Mouse (Mus musculus): ENCODE results near the gene Aig1. TPM values are rescaled to one million over a fixed set of nuclear protein-coding genes. Genes with fewer than 3 reads are reported as not detected.
A peak's percentile ranks its signal among the peaks of the same experiment; 100 is the strongest.
"Not testable (repeated sequence)": the region's sequence is repeated elsewhere in the genome, so short reads cannot be mapped to it uniquely, and the experiment has no call there.

The Aig1 gene
- 10 to 100 TPM; 13.9 to 33.7 (median 25.6) TPM for polyA plus RNA-seq (2017; shearing (Covaris generic))

- ATAC-seq: peak; percentile 80
These were observed at the start of gene Aig1 for GRCm38 (mm10) chr10:13868371-13869321. Aig1 (minus strand) TSS chr10:13868980.

DNA sequence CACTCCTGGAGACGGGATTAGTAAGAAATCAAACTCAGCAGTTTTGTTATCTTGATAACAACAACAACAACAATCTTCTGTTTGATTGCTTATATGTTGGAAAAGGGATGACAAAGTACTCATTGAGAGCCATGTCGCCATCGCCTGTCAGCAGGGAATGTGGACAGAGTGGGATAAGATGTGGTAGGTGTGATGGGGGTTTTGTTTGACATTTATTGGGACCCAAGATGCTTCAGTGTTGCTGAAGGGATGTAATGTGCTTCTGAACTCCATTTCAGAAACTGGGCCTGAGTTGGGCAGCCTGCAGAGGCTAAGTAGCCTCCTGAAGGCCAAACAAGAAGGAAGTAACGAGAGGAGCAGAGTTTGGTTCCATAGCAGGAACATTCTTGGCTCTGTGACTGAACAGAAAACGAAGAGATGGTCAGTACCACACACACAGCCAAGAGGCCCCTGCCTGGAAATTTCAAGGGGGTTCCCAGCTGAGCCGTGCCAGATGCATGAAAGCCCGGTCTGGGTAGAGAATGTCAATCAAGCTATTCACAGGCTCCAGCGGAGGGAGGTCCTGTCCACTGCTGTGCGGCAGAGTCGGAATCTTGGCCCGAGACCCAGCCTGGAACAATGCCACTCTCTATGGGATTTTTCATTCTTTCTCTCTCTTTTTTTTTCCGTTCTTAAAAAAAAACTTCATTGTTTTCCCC lies 48.0 kb upstream of the Aig1 start:
- ATAC-seq: no peak

GRCm38 (mm10) chr10:13915211-13915610 lies 46.4 kb upstream of the Aig1 start:
- no peak for ATAC-seq

- ATAC-seq: no peak
These were observed 44.9 kb upstream of the Aig1 start for GRCm38 (mm10) chr10:13913689-13914088.

GRCm38 (mm10) chr10:13906261-13906741 lies 37.5 kb upstream of the Aig1 start:
- ATAC-seq: no peak

DNA sequence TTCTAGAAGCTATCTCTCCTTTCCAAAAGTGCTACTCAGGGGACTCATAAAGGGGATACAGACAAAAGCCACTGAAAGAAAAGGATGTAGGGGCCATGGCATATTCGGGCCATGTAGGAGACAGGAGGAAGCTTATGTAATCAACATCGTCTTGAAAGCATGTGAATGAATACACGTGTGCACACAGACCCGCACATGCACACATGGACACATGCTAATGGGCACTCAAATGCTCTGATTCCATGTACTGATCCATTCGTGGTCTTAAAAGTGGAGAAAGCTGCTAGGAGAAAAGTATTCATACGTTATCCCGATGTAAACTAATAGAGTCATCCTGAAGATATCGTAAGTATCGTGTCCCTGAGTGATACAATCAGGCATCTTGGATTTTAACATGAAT lies 36.8 kb upstream of the Aig1 start:
- ATAC-seq: no peak

GRCm38 (mm10) chr10:13892762-13893161 lies 24.0 kb upstream of the Aig1 start:
- not testable (repeated sequence) for ATAC-seq

- no peak for ATAC-seq
These were observed 14.4 kb upstream of the Aig1 start for GRCm38 (mm10) chr10:13882975-13883875.

- ATAC-seq: peak; percentile 28
These were observed 13.7 kb upstream of the Aig1 start for GRCm38 (mm10) chr10:13882490-13882889.

DNA sequence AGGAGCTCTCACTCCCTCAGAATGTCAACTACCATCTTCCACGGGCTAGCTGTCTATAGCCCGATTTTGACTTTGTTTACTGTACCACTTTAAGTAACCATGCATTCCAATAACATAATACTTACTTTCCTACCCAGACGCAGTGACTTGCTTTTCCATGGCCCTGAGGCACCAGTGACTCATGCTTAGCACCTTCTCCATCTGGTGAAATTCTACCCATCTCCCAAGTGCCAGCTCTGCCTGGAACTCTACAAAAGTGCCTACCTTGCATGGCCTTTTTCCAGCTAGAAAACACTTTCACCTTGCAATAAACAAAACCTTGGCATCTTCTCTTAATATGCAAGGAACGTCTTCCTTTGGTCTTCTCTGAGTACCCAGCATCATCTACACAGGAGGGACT lies 9.9 kb upstream of the Aig1 start:
- no peak for ATAC-seq

- ATAC-seq: no peak
These were observed 6.2 kb upstream of the Aig1 start for GRCm38 (mm10) chr10:13875038-13875420.

DNA sequence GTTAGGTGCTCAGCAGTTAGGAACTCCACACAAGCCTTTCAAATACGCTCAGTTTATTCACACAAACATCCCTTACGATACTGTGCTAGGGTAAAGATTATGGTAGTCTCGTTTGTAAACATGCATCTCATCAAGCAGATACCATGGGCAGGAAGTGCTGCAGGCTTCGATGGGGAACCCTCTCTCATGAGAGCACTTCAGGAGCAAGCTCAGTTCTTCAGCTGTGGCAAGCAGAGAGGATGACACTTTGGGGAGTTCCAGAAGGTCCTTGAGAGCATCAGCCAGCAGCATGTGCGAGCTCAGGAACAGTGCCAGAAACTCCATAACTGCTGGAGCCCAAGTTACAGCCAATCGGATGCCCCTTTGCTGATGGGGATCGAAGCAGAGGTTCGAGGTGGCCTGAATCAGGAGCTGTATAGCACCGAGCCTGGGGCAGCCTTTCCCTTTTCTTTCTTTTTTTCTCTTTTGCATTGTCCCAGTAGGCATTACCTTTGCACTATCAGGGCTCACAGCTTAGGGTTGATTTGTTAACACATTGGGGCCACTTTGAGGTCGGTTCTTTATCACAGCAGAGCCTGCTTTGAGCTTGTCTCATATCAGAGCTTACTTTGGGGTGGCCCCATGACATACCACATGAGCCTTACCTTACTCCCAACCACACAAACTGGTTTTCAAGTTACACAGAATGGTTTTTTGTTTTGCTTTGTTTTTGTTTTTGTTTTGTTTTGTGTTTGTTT lies 5.7 kb upstream of the Aig1 start:
- peak; percentile 53 for ATAC-seq

- no peak for ATAC-seq
These were observed 1.8 kb upstream of the Aig1 start for GRCm38 (mm10) chr10:13870531-13870930.

DNA sequence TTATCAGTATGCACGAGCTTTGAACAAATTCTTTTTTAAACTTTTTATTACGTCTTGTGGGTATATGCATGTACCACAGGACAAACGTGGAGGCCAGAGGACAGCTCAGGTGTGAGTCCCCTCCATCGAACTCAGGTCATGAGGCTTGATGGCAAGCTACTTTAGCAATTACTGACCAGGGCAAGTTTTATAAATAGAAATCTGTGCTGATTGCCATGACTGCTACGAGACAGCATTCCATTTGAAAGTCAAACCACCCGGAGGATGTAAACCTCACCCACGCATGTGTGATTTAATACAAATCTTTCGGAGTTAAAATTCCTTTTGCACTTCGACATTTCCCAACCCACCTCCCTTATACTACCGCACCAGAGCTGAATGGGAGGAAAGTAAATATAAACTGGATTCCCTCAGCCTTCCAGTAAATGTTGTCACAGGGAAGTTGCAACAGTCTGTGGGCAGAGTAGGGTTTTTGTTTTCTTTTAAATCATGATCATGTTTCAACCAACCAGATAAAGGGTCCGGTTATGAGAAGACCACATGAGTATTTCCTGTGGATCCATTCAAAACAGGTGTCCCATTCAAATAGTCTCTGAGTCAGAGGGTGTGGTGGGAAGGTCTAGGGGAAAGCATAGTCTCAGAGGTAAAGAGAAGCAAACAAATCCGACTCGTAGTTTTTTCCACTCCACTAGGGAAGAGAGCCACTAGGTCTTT lies 699 bp upstream of the Aig1 start:
- ATAC-seq: peak; percentile 25

GRCm38 (mm10) chr10:13866391-13866790 lies 2.4 kb downstream of the Aig1 start:
- ATAC-seq: no peak

- peak; percentile 41 for ATAC-seq
These were observed 7.5 kb downstream of the Aig1 start for GRCm38 (mm10) chr10:13861115-13861909.

- no peak for ATAC-seq
These were observed 12.3 kb downstream of the Aig1 start for GRCm38 (mm10) chr10:13856438-13856837.

- no peak for ATAC-seq
These were observed 12.8 kb downstream of the Aig1 start for GRCm38 (mm10) chr10:13855969-13856368.

DNA sequence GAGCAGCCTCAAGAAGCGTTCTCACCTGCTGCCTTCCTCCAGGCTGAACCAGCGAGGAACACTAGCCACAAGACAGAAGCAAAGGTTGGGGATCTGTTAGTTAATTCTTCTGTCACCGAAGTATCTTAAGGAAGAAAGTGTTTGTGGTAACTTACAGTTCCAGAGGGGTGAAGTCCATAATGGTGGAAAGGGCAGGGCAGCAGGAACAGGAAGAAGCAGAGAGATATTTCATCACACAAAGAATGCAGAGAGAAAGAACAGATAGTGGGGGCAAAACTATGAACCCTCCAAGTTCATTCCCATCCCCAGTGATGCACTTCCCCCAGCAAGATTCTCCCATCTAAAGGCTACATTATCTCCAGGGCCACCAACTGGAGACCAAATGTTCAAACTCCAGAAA lies 13.7 kb downstream of the Aig1 start:
- no peak for ATAC-seq

DNA sequence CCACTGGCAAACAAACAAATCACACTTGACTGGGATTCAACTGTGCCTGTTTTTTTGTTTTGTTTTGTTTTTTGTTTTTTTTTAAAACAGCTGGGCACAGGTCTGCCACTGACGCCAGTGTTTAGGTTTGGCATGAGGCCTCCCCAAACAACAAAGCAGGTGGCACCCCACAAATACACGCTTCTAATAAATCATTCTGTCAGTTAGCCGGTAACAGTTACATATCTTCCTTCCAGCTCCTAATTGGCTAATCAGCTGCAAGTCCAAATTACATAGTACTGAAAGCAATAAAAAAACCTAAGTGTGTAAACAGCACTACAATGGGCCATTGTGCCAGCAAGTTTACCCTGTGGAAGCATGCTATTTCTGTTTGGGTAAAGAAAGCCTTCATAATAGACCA lies 18.7 kb downstream of the Aig1 start:
- no peak for ATAC-seq
